Mouse (Mus musculus) spleen, postnatal 10 days (tissue): ENCODE results near the gene Plxnd1.

ENCODE experiments used
- DNase-seq, 2 experiments: peaks; one replicate each; pipeline ENCODE4 v3.0.0; 2021 to 2022; ENCODE audit warnings: low spot score in 2 of 2

Plxnd1 gene

GRCm38 (mm10) chr6:115978596-115978995 is 16.2 kb downstream of the Plxnd1 start:
- no peak for DNase-seq

DNA sequence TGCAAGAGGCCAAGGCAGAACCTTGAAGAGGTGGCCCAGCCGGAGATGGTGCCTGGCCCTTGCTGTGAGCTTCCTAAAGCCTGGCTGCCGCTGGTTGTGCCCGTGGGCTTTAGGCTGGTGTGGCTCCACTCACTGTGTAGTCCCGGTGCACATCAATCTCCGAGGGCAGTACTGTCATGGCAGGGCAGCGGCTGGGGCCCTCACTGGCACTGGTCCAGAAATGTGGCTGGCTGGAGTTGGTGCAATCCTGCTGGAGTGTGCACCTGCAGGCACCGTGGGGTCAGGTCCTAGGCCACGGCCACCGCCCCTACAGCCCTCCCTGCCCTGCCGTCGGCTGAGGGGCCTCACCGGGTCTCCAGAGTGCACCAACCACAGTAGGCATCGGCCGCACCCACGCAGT is 17.0 kb downstream of the Plxnd1 start:
- no peak for DNase-seq

DNA sequence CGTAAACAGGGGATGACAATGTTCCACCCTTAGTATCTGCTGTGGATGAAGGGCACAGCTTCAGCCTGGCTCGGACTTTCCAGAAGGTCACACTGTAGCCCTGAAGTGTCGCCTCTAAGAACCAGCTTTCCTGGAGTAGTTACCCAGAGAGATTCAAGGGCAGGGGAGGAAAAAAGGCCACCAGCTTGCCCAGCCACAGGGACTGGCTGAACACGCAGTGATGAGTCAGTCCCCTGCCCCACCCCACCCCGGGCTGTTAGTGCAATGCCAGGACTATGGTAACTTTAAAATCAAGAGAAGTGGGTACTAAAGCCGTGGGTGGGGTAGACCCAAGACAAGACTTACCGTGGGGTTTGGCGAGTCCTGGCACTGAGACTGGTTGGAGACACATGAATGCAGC is 19.2 kb downstream of the Plxnd1 start:
- DNase-seq: no peak

DNA sequence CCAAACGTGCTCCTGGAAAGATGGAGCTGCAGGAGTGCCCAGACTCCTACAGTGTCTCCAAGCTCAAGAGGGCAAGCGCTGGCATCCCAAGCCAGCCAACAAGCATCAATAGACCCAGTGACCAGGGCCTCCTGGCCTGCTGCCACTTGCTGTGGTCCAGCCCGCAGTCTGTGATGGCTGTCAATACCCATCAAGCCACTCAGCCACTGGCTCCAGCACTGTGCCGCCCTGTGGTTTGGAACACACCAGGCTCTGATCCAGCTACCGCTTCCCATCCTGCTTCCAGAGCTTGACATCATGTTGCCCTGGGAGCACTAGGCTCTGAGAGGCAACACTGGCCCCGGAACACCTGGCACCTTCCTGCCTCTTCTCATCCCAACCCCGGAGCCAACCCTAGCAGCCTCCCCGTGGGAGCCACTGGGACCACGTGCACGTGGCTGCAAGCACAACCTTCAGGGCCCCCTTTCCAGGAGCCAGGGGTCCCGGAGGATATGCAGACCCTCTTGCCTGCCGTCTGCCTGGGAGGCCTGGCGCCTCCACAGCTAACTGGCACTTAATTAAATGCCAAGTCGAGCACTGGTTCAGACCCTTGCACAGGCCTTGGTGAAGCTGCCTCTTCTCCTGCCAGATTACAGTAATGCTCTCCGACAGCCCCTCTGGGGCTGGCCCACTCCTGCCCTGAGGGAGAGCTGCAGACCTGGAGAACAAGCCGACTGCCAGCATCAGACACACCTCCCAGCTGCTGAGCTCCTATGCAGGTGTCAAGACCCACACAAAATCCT is 20.7 kb downstream of the Plxnd1 start:
- DNase-seq: no peak

- DNase-seq: no peak
Measured at GRCm38 (mm10) chr6:115973139-115973875, 21.5 kb downstream of the Plxnd1 start.

- no peak for DNase-seq
Measured at GRCm38 (mm10) chr6:115972083-115972764, 22.6 kb downstream of the Plxnd1 start.

DNA sequence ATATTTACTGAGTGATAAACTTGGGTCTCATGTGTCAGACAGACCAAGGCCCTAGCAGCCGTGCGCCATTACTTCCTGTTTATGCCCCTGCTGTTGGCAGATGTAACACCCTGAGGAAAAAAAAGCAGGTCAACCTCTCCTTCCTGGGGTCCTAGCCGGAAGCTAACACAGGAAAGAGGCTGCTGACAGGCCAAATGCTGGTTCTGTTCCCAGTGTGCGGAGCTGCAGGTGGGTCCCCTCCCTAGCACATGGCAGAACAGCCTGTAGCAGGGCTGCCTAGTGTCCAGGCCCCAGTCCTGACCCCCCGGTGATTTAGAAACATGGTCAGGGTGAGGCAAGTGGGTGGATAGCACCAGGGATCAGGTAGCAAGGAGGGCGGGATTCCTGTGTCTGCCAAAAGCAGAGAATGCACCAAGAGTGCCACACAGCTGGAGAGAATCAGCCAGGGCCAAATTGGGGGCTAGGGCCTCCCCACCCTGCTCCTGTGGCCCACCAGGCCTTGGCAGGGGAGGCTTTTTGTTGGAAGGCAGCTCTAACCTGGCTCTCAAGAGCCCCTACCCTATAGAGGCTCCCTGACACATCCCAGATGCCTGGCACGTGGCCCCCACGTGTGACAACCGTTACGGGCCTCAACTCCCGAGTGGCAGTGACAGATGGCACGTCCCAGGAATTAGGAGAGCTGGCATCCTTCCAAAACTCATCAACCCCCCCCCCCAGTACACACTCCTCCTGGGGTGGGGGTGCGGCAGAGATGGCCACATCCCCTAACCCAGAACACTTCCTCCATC is 23.3 kb downstream of the Plxnd1 start:
- no peak for DNase-seq

- peak in 1 of 2 experiments; percentile 54 for DNase-seq
Measured at GRCm38 (mm10) chr6:115969952-115970351, 24.9 kb downstream of the Plxnd1 start.

GRCm38 (mm10) chr6:115969103-115969502 is 25.7 kb downstream of the Plxnd1 start:
- no peak for DNase-seq

- no peak for DNase-seq
Measured at GRCm38 (mm10) chr6:115968700-115969099, 26.1 kb downstream of the Plxnd1 start.

DNA sequence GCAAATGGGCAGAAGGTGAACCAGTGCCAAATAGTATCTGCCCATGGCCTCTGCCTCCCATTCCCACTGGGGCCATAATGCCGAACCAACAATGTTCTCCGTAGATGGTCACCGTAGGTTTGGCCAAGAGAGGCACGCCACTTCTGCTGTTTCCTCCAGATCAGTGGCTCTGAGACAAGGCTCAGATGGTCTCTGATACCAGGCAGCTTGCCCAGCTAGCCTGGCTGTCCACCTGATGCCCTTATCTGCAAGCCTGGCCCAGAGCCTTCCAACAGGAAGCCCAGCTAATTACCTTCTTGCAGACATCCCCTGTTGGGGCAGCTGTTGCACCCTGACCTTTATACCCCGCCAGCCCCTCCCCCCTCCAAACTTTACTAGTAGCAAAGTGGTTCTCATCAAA is 26.7 kb downstream of the Plxnd1 start:
- no peak for DNase-seq

GRCm38 (mm10) chr6:115967291-115967880 is 27.4 kb downstream of the Plxnd1 start:
- no peak for DNase-seq

- no peak for DNase-seq
Measured at GRCm38 (mm10) chr6:115966227-115966966, 28.4 kb downstream of the Plxnd1 start.

GRCm38 (mm10) chr6:115963656-115964055 is 31.1 kb downstream of the Plxnd1 start:
- DNase-seq: no peak

DNA sequence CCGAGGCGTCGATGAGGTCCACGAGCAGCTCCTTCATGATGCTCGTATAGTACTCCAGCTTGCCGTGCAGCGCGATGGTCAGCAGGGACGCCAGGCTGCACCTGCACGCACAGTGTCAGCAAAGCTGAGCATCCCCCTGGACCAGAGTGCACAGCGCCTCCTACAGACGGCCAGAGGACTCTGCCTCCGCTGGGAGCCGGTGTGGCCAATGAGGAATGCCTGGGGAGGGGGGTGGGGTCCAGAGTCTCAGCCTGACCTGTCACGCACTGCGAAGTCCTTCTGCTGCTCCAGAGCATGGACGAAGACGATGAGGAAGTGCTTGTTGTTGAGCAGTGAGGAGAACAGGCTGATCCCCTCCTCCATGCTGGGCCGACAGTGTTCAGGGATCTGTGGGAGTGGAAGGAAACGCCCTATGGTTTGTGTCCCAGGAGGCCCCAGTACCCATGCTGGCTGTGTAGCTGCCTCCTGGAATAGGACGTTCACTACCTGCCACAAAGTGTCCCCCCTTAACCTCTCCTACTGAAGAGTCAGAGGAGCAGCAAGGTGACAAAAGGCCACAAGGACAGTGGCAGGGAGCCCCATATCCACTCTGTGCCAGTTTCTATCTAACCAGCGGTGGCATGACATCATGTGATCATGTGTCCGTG is 32.2 kb downstream of the Plxnd1 start:
- DNase-seq: no peak

GRCm38 (mm10) chr6:115961743-115962142 is 33.1 kb downstream of the Plxnd1 start:
- DNase-seq: no peak

- DNase-seq: no peak
Measured at GRCm38 (mm10) chr6:115960322-115960721, 34.5 kb downstream of the Plxnd1 start.

GRCm38 (mm10) chr6:115959151-115959691 is 35.6 kb downstream of the Plxnd1 start:
- DNase-seq: no peak

DNA sequence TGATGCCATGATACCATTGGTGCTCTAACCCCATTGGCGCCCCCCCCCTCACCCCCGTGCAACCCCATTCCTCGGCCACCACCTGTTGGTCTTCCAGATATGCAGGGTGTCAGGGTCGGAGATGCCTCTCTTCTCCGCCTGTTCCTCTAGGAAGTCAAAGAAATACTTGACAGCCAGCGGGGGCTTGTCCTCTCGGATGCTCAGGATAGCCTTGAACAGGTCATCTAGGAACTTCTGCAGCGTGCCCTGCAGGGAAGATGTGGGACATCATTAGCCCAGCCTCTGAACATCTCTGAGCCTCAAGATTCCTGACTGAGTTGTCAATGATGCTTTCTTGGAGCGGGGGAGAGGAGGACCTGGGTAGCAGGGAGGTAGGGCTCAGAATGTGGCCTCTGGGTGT is 36.4 kb downstream of the Plxnd1 start:
- DNase-seq: no peak

- DNase-seq: no peak
Measured at GRCm38 (mm10) chr6:115957681-115958080, 37.1 kb downstream of the Plxnd1 start.
